Mouse (Mus musculus) bone marrow, adult 2 months (tissue): ENCODE results near the gene Ahcy.

Source experiments
- CTCF ChIP-seq: fragments of 200-500 bp; IDR thresholded peaks from 2 replicates; pipeline ENCODE4 v1.5.1; 2011; ENCODE audit warnings: low read length, control low read depth; ENCODE audit not compliant: control insufficient read depth, insufficient read depth
- POLR2A ChIP-seq: fragments of 200-500 bp; IDR thresholded peaks from 2 replicates; pipeline ENCODE4 v1.6.1; 2011; ENCODE audit warnings: low read depth, mild to moderate bottlenecking, control low read depth, low read length, borderline replicate concordance; ENCODE audit not compliant: control insufficient read depth

- TF ChIP-seq CTCF (no peak), POLR2A (no peak)
Measured at GRCm38 (mm10) chr2:155098720-155099380, 24.6 kb upstream of the Ahcy start.
